Mouse (Mus musculus): ENCODE measurements at regions not wholly inside any gene's neighbourhood (a gene's known extent, or its start where the extent isn't known, plus 50 kb on each side); places are given as distances from the start of the nearest gene placed in this dataset.

DNA sequence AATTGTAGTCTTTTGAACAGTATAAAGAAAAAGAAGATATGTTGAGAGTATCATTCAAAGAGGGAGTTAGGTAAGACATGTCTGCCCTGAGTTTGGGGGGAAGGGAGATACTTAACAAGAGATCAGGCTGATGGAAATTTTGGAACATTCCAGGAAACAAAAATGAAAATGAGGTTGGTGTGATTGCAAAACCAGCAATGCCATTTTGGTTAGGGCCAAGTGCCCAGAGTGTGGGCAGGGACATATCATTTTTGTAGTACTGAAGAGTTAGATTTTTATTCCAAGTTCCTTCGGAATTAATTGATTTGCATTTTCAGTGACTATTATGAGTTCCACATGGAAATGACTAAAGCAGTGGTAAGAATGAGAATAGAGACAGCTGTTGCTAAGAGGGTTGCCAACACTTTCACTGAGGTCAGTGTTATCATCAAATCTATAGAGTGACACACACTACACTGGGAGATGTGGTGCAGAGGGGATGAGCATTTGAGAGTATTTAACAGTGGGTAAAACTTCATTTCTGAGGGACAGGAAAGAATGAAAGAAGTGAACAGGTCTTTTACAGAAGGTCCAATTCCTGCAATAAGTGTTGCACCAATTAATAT lies 105.1 kb upstream of the Erbb4 start:
- no peak for DNase-seq

GRCm38 (mm10) chr1:69202745-69203144 lies 94.9 kb upstream of the Erbb4 start:
- DNase-seq: no peak

GRCm38 (mm10) chr1:69165202-69165601 lies 57.3 kb upstream of the Erbb4 start:
- DNase-seq: no peak

All from adrenal gland, postnatal 10 days (tissue).